Mouse (Mus musculus) hindbrain, embryonic 16.5 days (tissue): ENCODE measurements around the gene Dnajc13. TPM values are rescaled to one million over a fixed set of nuclear protein-coding genes. Genes with fewer than 3 reads are reported as not detected.
A peak's percentile ranks its signal among the peaks of the same experiment; 100 is the strongest.

Source experiments
- ATAC-seq: fragments of 200-750 bp; cut with Nextera tagmentation; 2 replicates; pipeline ENCODE4 v1.8.0; 2017; ENCODE audit warnings: moderate TSS enrichment, moderate library complexity
- H3K27ac ChIP-seq: fragments of 300-500 bp; sonication (generic); 2 replicates; pipeline ENCODE4 v1.5.1; 2014; ENCODE audit warnings: low read depth, mild to moderate bottlenecking, control low read depth, low read length, moderate library complexity
- H3K27me3 ChIP-seq: fragments of 300-500 bp; sonication (generic); replicated peaks from 2 replicates; pipeline ENCODE4 v1.6.1; 2014; ENCODE audit warnings: low read length; ENCODE audit not compliant: control insufficient read depth, insufficient read depth
- H3K36me3 ChIP-seq: fragments of 300-500 bp; sonication (generic); 2 replicates; pipeline ENCODE4 v1.6.1; 2014; ENCODE audit warnings: mild to moderate bottlenecking, low read length, moderate library complexity, mixed read lengths; ENCODE audit not compliant: control insufficient read depth, insufficient read depth
- H3K4me1 ChIP-seq: fragments of 300-500 bp; sonication (generic); 2 replicates; pipeline ENCODE4 v1.6.1; 2014; ENCODE audit warnings: low read depth, low read length; ENCODE audit not compliant: control insufficient read depth, insufficient read depth
- H3K4me2 ChIP-seq: fragments of 300-500 bp; sonication (generic); 2 replicates; pipeline ENCODE4 v1.6.1; 2014; ENCODE audit warnings: mild to moderate bottlenecking, low read length, control low read depth, moderate library complexity
- H3K4me3 ChIP-seq: fragments of 300-500 bp; sonication (generic); 2 replicates; pipeline ENCODE4 v1.5.1; 2014; ENCODE audit warnings: mild to moderate bottlenecking, low read length, control low read depth, moderate library complexity
- H3K9ac ChIP-seq: fragments of 300-500 bp; sonication (generic); 2 replicates; pipeline ENCODE4 v1.6.1; 2014; ENCODE audit warnings: low read depth, mild to moderate bottlenecking, control low read depth, low read length, moderate library complexity
- H3K9me3 ChIP-seq: fragments of 300-500 bp; sonication (generic); 2 replicates; pipeline ENCODE4 v1.6.1; 2014; ENCODE audit warnings: mild to moderate bottlenecking, low read length, moderate library complexity; ENCODE audit not compliant: control insufficient read depth
- WGBS: fragments of 180-500 bp; shearing (Covaris S2); extraction: QIAGEN DNeasy Blood & Tissue Kit; methylation state at CpG from one replicate; pipeline ENCODE4 v1.1.7; 2014; 5-methylcytosine and 5-hydroxymethylcytosine counted together
- polyA plus RNA-seq: library from polyadenylated mRNA; unstranded; fragments of >200 nt; fragmentation: Nextera tagmentation; extraction: Ambion mirVana; gene quantifications from 2 replicates; pipeline ENCODE4 v1.2.1, GENCODE M21; 2015

The Dnajc13 gene
- polyA plus RNA-seq, result 17.8 TPM in 2 replicates

DNA sequence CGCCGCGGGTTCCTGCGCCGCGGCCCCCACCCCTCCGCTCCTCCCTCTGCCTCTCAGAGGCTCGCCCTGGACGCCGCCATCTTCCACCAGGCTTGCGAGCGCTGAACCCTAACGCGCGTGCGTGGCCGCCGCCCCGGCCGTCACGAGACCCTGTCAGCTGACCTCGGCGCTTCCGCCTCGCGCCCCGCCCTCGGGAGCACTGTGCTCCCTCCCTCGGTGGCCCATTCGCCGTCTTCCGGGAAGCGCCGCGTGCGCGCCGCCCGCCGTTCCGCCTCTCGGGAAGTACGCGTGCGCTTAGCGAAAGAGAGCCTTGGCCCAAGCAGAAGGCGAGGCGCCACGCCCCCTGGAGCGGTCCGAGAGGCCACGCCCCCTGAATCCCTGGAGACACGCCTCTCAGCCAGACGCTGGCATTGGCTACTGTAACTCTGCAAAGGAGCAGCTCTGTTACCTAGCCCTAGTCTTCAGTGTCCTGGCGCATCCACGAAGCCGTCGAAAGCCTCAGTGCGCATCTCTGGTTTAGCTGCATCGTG lies at the start of gene Dnajc13:
Dnajc13 (minus strand) TSS at position 108 of the 530 bp plus-strand sequence.
- under 1% methylated on average over 59 of the region's 60 CpGs for WGBS
- peak within 1 kb of the TSS; percentile 96 for H3K9ac ChIP-seq
- H3K36me3 ChIP-seq, result no peaks in the 10 kb centered on the region
- ATAC-seq, result peak; percentile 98
- peak within 1 kb of the TSS; percentile 91 for H3K27ac ChIP-seq
- peaks cover 18% of the 10 kb centered on the region for H3K4me1 ChIP-seq
- H3K9me3 ChIP-seq, result no peaks in the 10 kb centered on the region
- H3K4me3 ChIP-seq, result peak within 1 kb of the TSS; percentile 97
- H3K27me3 ChIP-seq, result no peaks in the 10 kb centered on the region
- H3K4me2 ChIP-seq, result peak within 1 kb of the TSS; percentile 89

- Histone ChIP-seq H3K4me2 (no peak overlapping the region), H3K4me3 (no peak overlapping the region), H3K9ac (no peak overlapping the region), H3K9me3 (no peaks in the 10 kb centered on the region), H3K36me3 (no peaks in the 10 kb centered on the region), H3K27me3 (no peaks in the 10 kb centered on the region), H3K4me1 (no peaks in the 10 kb centered on the region), H3K27ac (no peak overlapping the region)
- ATAC-seq, result no peak
- WGBS, result 12% methylated on average over 6 of the region's 6 CpGs
Measured at GRCm38 (mm10) chr9:104306734-104307133, 44.0 kb upstream of the Dnajc13 start.

GRCm38 (mm10) chr9:104305333-104306111 lies 42.8 kb upstream of the Dnajc13 start:
- H3K4me3 ChIP-seq, result no peak overlapping the region
- H3K27ac ChIP-seq, result no peak overlapping the region
- 91% methylated on average over 6 of the region's 6 CpGs for WGBS
- H3K4me1 ChIP-seq, result no peaks in the 10 kb centered on the region
- H3K27me3 ChIP-seq, result no peaks in the 10 kb centered on the region
- no peaks in the 10 kb centered on the region for H3K9me3 ChIP-seq
- ATAC-seq, result no peak
- H3K4me2 ChIP-seq, result no peak overlapping the region
- no peaks in the 10 kb centered on the region for H3K36me3 ChIP-seq
- H3K9ac ChIP-seq, result no peak overlapping the region

GRCm38 (mm10) chr9:104304800-104305199 lies 42.1 kb upstream of the Dnajc13 start:
- Histone ChIP-seq H3K27me3 (no peaks in the 10 kb centered on the region), H3K4me3 (no peak overlapping the region), H3K27ac (no peak overlapping the region), H3K4me1 (no peaks in the 10 kb centered on the region), H3K9ac (no peak overlapping the region), H3K4me2 (no peak overlapping the region), H3K9me3 (no peaks in the 10 kb centered on the region), H3K36me3 (no peaks in the 10 kb centered on the region)
- WGBS, result 81% methylated on average over 10 of the region's 10 CpGs
- ATAC-seq, result no peak

DNA sequence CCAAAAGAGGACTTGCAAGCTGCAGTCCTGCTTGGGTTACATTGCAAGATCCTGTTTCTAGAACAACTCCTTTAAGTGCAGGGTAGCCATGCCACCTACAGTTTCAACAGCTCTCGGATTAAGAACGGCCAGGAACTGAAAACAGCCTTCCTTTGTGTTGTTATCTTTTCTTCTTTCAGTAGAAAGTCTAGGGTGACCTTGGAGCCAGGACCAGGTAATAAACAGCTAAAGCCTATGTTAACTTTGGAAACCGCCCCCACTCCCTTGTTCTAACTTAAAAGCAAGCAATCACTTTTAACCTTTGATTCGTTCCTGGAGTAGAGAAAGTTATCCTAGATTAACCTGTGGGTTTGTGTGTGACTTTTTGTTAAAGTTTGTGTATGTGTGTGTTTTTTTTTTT lies 41.6 kb upstream of the Dnajc13 start:
- Histone ChIP-seq H3K36me3 (no peaks in the 10 kb centered on the region), H3K4me1 (no peaks in the 10 kb centered on the region), H3K9ac (no peak overlapping the region), H3K9me3 (no peaks in the 10 kb centered on the region), H3K4me3 (no peak overlapping the region), H3K27me3 (no peaks in the 10 kb centered on the region), H3K27ac (no peak overlapping the region), H3K4me2 (no peak overlapping the region)
- 84% methylated on average over 4 of the region's 4 CpGs for WGBS
- ATAC-seq, result no peak

DNA sequence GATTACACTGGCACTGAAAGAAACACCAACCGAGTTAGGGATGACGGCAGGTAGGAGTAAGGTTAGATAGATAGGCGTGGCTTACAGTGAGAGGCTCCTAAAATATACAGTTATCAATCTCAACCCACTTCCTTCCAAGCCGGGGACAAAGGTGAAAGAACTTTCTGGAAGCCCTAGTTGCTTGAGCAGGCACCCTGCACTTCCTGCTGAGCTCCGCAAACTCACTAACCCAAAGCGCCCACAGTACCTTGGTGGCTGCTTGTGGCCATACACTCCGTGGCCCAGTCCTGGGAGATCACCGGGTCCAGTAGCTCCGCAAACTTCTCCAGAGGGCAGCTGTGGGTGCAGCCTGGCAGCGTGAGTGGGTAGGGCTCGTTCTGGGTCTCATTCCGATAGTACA lies 37.8 kb upstream of the Dnajc13 start:
- Histone ChIP-seq H3K4me2 (no peak overlapping the region), H3K4me3 (no peak overlapping the region), H3K9ac (no peak overlapping the region), H3K36me3 (no peaks in the 10 kb centered on the region), H3K27ac (no peak overlapping the region), H3K27me3 (no peaks in the 10 kb centered on the region), H3K4me1 (no peaks in the 10 kb centered on the region), H3K9me3 (no peaks in the 10 kb centered on the region)
- ATAC-seq, result no peak
- 84% methylated on average over 12 of the region's 12 CpGs for WGBS

GRCm38 (mm10) chr9:104297041-104297440 lies 34.3 kb upstream of the Dnajc13 start:
- Histone ChIP-seq H3K4me3 (no peak overlapping the region), H3K9ac (no peak overlapping the region), H3K4me2 (no peak overlapping the region), H3K27me3 (no peaks in the 10 kb centered on the region), H3K27ac (no peak overlapping the region), H3K9me3 (no peaks in the 10 kb centered on the region), H3K36me3 (no peaks in the 10 kb centered on the region), H3K4me1 (no peaks in the 10 kb centered on the region)
- 76% methylated on average over 3 of the region's 3 CpGs for WGBS
- ATAC-seq, result no peak

- Histone ChIP-seq H3K36me3 (no peaks in the 10 kb centered on the region), H3K9ac (no peak overlapping the region), H3K9me3 (no peaks in the 10 kb centered on the region), H3K4me2 (no peak overlapping the region), H3K4me3 (no peak overlapping the region), H3K27me3 (no peaks in the 10 kb centered on the region), H3K27ac (no peak overlapping the region), H3K4me1 (no peaks in the 10 kb centered on the region)
- no peak for ATAC-seq
- WGBS, result 75% methylated on average over 6 of the region's 6 CpGs
Measured at GRCm38 (mm10) chr9:104284934-104285333, 22.2 kb upstream of the Dnajc13 start.

DNA sequence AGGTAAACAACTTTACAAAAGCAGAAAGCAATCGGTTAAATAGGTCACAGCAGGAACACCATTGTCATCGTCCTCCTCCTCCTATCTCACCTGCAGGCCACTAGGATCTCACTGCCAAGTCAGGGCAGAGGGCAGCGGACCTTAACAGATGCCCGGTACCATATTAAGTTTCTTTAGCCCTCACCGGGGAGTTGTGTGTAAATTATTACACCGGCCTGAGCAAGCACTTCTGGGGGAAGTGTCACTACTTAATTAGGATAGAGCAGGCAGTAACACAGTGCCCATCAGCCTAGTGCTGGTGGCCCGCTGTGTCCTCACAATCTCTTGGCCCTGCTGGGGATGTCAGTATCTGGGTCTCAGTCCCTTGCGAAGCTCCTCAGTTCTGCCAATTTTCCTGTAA lies 19.8 kb upstream of the Dnajc13 start:
- Histone ChIP-seq H3K36me3 (no peaks in the 10 kb centered on the region), H3K4me1 (no peaks in the 10 kb centered on the region), H3K27me3 (no peaks in the 10 kb centered on the region), H3K4me3 (no peak overlapping the region), H3K9me3 (no peaks in the 10 kb centered on the region), H3K4me2 (no peak overlapping the region), H3K27ac (no peak overlapping the region), H3K9ac (no peak overlapping the region)
- 19% methylated on average over 8 of the region's 8 CpGs for WGBS
- no peak for ATAC-seq
